Mouse (Mus musculus): ENCODE results near the gene Tmem210.

DNA sequence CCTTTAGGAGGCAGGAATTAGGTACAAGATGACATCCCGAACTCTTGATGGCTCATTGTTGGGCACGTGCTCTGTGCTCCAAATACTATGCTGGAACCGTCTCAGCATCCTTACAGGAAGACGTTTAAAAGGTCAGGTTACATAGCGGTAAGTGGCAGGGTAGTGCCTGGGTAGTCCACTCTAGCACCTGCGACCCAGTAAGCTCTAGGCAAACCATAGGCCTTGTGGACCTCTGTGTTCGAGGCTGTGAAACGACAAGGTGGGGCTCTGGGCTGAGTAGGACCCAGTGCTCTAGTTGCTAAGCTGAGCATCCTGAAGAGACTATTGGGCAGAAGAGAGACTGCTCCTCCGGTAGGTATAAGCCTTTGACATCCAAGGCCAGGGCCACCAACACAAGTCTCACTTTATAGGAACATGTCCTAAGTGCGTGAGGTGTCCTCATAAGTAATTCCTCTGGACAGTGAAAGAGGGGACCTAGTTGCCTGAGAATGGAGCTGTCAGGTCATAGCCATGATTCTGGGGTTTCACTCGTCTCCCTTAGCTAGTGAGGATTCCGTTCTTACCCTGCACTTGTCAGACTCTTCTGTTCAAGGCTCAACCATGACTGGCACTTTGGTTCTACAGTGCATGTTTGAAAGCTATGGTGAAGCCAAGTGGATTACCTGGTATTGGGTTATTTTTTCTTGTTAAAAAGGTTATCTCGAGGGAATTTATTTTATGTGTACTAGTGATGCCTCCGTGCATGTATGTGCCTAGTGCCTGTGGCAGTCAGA lies 17.8 kb downstream of the Tmem210 start:
- TF ChIP-seq CTCF (IDR thresholded peaks at IDR 0.05; ENCODE audit: low read depth) (no peak), EP300 (IDR thresholded peaks at IDR 0.05; ENCODE audit: low read depth) (no peak)
